Mouse (Mus musculus) liver, adult 2 months (tissue): ENCODE results near the gene Gjd3. TPM values are rescaled to one million over a fixed set of nuclear protein-coding genes. Genes with fewer than 3 reads are reported as not detected.

Source experiments
- DNase-seq: peaks from one replicate; pipeline ENCODE4 v3.0.0-alpha.2; 2011; ENCODE audit warnings: low read depth, low spot score; ENCODE audit errors: extremely low read depth
- H3K27ac ChIP-seq: fragments of 200-500 bp; replicated peaks from 2 replicates; pipeline ENCODE4 v1.5.1; 2012; ENCODE audit warnings: low read depth, mild to moderate bottlenecking, control low read depth, inconsistent platforms, low read length; ENCODE audit not compliant: insufficient read depth
- H3K27me3 ChIP-seq: fragments of 200-500 bp; 2 replicates; pipeline ENCODE4 v1.6.1; 2012; ENCODE audit warnings: mild to moderate bottlenecking, moderate library complexity, low read length, inconsistent platforms; ENCODE audit not compliant: control insufficient read depth, insufficient read depth
- H3K36me3 ChIP-seq: fragments of 200-500 bp; 2 replicates; pipeline ENCODE4 v1.6.1; 2012; ENCODE audit warnings: low read length, inconsistent platforms; ENCODE audit not compliant: control insufficient read depth, insufficient read depth
- H3K4me1 ChIP-seq: fragments of 200-500 bp; 2 replicates; pipeline ENCODE4 v1.6.1; 2011; ENCODE audit warnings: low read length; ENCODE audit not compliant: control insufficient read depth, insufficient read depth
- H3K4me3 ChIP-seq: fragments of 200-500 bp; 2 replicates; pipeline ENCODE4 v1.5.1; 2011; ENCODE audit warnings: low read depth, mild to moderate bottlenecking, control low read depth, low read length, moderate library complexity; ENCODE audit not compliant: insufficient read depth
- H3K79me2 ChIP-seq: fragments of 200-500 bp; 2 replicates; pipeline ENCODE4 v1.6.1; 2012; ENCODE audit warnings: inconsistent platforms, mild to moderate bottlenecking, low read length, moderate library complexity; ENCODE audit not compliant: control insufficient read depth, insufficient read depth
- H3K9ac ChIP-seq: fragments of 200-500 bp; 2 replicates; pipeline ENCODE4 v1.6.1; 2012; ENCODE audit warnings: low read depth, mild to moderate bottlenecking, control low read depth, inconsistent platforms, low read length
- CTCF ChIP-seq: fragments of 200-500 bp; IDR thresholded peaks from 2 replicates; pipeline ENCODE4 v1.5.1; 2011; ENCODE audit warnings: low read depth, low read length, control low read depth
- POLR2A ChIP-seq: fragments of 200-500 bp; IDR thresholded peaks from 2 replicates; pipeline ENCODE4 v1.6.1; 2011; ENCODE audit warnings: low read length, control low read depth; ENCODE audit not compliant: insufficient read depth; ENCODE audit errors: extremely low read depth
- WGBS: fragments of 180-500 bp; shearing (Covaris S2); methylation state at CpG from one replicate; pipeline ENCODE4 v1.1.7; 2018; 5-methylcytosine and 5-hydroxymethylcytosine counted together
- polyA plus RNA-seq: library from polyadenylated mRNA; depleted of rRNA; stranded (reverse); fragments of >200 nt; gene quantifications from 2 replicates; pipeline ENCODE4 v1.2.3, GENCODE M21; 2012; rRNA removed
- total RNA-seq: library from RNA; depleted of rRNA; stranded (reverse); fragments of >200 nt; gene quantifications from 2 replicates; pipeline ENCODE4 v1.2.3, GENCODE M21; 2014; rRNA removed

Gjd3 gene
- total RNA-seq = not detected in 2 replicates
- polyA plus RNA-seq = 0.11 TPM in 1 of 2 replicates, not detected in the other

- Histone ChIP-seq H3K27ac (no peak within 1 kb of the TSS), H3K4me3 (peak within 1 kb of the TSS; percentile 57), H3K79me2 (no peaks in the 10 kb centered on the region), H3K9ac (peak within 1 kb of the TSS; percentile 34), H3K36me3 (no peaks in the 10 kb centered on the region), H3K27me3 (0 out of 2 replicates have a peak, but pooled peaks cover 4% of the 10 kb centered on the region), H3K4me1 (0 out of 2 replicates have a peak, but pooled peaks cover 2% of the 10 kb centered on the region)
- TF ChIP-seq CTCF = no peak
- no peak for TF ChIP-seq POLR2A
- no peak for DNase-seq
- WGBS = 7% methylated on average over 28 of the region's 28 CpGs
Measured at GRCm38 (mm10) chr11:98982773-98983133, at the start of gene Gjd3. Gene Gjd3, minus strand, starts transcription at chr11:98983016.

GRCm38 (mm10) chr11:99026899-99027440 lies 44.2 kb upstream of the Gjd3 start:
- H3K4me3 ChIP-seq = no peak overlapping the region
- WGBS = 80% methylated on average over 12 of the region's 12 CpGs
- H3K79me2 ChIP-seq = no peaks in the 10 kb centered on the region
- H3K9ac ChIP-seq = no peak overlapping the region
- no peak overlapping the region for H3K27ac ChIP-seq
- DNase-seq = no peak
- TF ChIP-seq CTCF (no peak), POLR2A (no peak)
- H3K27me3 ChIP-seq = no peaks in the 10 kb centered on the region
- peaks cover 2% of the 10 kb centered on the region; the same call in 1 of the 2 replicates for H3K4me1 ChIP-seq
- no peaks in the 10 kb centered on the region for H3K36me3 ChIP-seq

- WGBS = 98% methylated on average over 6 of the region's 6 CpGs
- Histone ChIP-seq H3K27ac (no peak overlapping the region), H3K27me3 (no peaks in the 10 kb centered on the region), H3K36me3 (no peaks in the 10 kb centered on the region), H3K4me3 (no peak overlapping the region), H3K79me2 (no peaks in the 10 kb centered on the region), H3K4me1 (peaks cover 2% of the 10 kb centered on the region; the same call in 1 of the 2 replicates), H3K9ac (no peak overlapping the region)
- no peak for DNase-seq
- TF ChIP-seq POLR2A = no peak
- no peak for TF ChIP-seq CTCF
Measured at GRCm38 (mm10) chr11:99025878-99026277, 43.1 kb upstream of the Gjd3 start.

- H3K4me3 ChIP-seq = peak overlapping the region; percentile 8
- H3K79me2 ChIP-seq = no peaks in the 10 kb centered on the region
- H3K36me3 ChIP-seq = no peaks in the 10 kb centered on the region
- no peaks in the 10 kb centered on the region for H3K27me3 ChIP-seq
- no peak overlapping the region for H3K27ac ChIP-seq
- H3K9ac ChIP-seq = 0 out of 2 replicates have a peak overlapping the region, but pooled peaks have one; percentile 18
- 47% methylated on average over 18 of the region's 18 CpGs for WGBS
- TF ChIP-seq POLR2A = no peak
- no peak for TF ChIP-seq CTCF
- H3K4me1 ChIP-seq = peaks cover 2% of the 10 kb centered on the region; the same call in 1 of the 2 replicates
- DNase-seq = no peak
Measured at GRCm38 (mm10) chr11:99024468-99025134, 41.8 kb upstream of the Gjd3 start.

GRCm38 (mm10) chr11:99023500-99024467 lies 41.0 kb upstream of the Gjd3 start, which contains the start of gene Top2a:
Gene Top2a, minus strand, starts transcription at chr11:99024189.
- no peaks in the 10 kb centered on the region for H3K27me3 ChIP-seq
- peak; percentile 93 for DNase-seq
- WGBS = under 1% methylated on average over 54 of the region's 54 CpGs
- peak within 1 kb of the TSS; percentile 67 for H3K4me3 ChIP-seq
- H3K36me3 ChIP-seq = no peaks in the 10 kb centered on the region
- H3K79me2 ChIP-seq = no peaks in the 10 kb centered on the region
- peaks cover 2% of the 10 kb centered on the region; the same call in 1 of the 2 replicates for H3K4me1 ChIP-seq
- no peak within 1 kb of the TSS for H3K27ac ChIP-seq
- TF ChIP-seq CTCF (no peak), POLR2A (no peak)
- H3K9ac ChIP-seq = peak within 1 kb of the TSS; percentile 36
